Mouse (Mus musculus) Patski (cell line): Measurements from ENCODE around the gene Arhgef28. TPM values are rescaled to one million over a fixed set of nuclear protein-coding genes. Genes with fewer than 3 reads are reported as not detected.

ENCODE experiments used
- ATAC-seq: fragments of 100-300 bp; one replicate; pipeline ENCODE4 v1.8.0; 2021
- CTCF ChIA-PET: fragments of 350-600 bp; sonication (Branson Sonifier 250); formaldehyde crosslinking; loops from one replicate; lab custom pipeline; 2022; ENCODE audit warnings: inconsistent platforms; lab: Charles Lee
- POLR2A ChIA-PET: fragments of 350-600 bp; sonication (Branson Sonifier 250); formaldehyde crosslinking; loops from one replicate; lab custom pipeline; 2022; ENCODE audit warnings: antibody characterized with exemption, inconsistent platforms; lab: Charles Lee
- DNase-seq: peaks from one replicate; pipeline ENCODE4 v3.0.0-alpha.2; 2011; ENCODE audit warnings: low read depth, low spot score
- H3K27me3 ChIP-seq: fragments of 371-371 bp; one replicate; pipeline ENCODE4 v1.5.1; 2021
- CTCF ChIP-seq: fragments of 100-300 bp; IDR thresholded peaks from one replicate; pipeline ENCODE4 v1.5.1; 2021
- in situ Hi-C: fragments of 300-500 bp; cut with MboI; formaldehyde crosslinking; loops from 3 replicates; pipeline ENCODE4 v1.11.1; 2018; ENCODE audit warnings: low pct_unique_long_range_greater_than_20kb, mixed read lengths
- polyA plus RNA-seq: library from polyadenylated mRNA; unstranded; gene quantifications from one replicate; pipeline ENCODE4 v1.2.3, GENCODE M21; 2021

Gene Arhgef28
- polyA plus RNA-seq, 1 experiment from 2014 or later, result 79.0 TPM

DNA sequence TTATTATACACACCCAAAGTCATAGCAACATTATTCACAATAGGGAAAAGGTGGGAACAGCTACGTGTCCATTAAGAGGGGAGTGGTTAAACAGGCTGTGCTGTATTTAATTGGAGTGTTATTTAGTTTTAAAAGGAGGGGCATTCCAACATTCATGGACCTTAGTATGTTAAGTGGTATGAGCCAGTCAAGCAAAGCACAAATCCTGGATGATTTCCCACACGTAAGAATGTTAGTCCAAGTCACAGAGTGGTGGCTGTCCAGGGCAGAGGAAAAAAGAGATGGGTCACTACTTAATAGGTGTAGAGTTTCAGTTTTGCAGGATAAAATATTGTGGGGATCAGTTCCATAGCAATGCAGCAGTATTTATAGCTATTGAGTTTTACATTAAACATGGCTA is 20.0 kb upstream of the Arhgef28 start:
- POLR2A ChIA-PET, result no interaction called here
- CTCF ChIA-PET, result interaction anchor here (4.1 kb wide), 1 partner anchor 195 kb away, joined by 34 read pairs; no protein-coding TSS in a partner anchor
- DNase-seq, result no peak
- no peaks in the 10 kb centered on the region for H3K27me3 ChIP-seq
- TF ChIP-seq CTCF, result no peak
- ATAC-seq, result no peak
- in situ Hi-C loops, result no loop called here

DNA sequence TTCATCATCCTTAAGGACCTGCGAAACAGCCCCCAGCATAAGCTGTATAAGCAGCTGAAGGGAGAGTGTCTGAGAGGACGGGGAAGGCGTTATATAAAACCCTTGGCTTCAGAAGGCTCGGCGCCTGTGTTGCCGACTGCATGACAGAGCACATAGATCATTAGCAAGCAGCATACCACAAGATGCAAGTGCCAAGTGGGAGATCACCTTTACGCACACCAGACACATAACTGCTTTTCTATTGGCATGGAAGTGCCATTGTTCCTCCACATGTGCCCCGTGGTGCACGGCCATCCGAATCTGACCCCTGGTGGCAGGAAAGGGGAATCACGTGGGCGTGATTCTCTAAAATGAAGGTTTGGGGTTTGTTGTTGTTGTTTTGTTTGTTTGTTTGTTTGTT is 16.6 kb upstream of the Arhgef28 start:
- no peaks in the 10 kb centered on the region for H3K27me3 ChIP-seq
- ChIA-PET POLR2A (no interaction called here), CTCF (interaction anchor here (4.1 kb wide), 1 partner anchor 192 kb away, joined by 34 read pairs; no protein-coding TSS in a partner anchor)
- ATAC-seq, result no peak
- peak; percentile 78 for TF ChIP-seq CTCF
- DNase-seq, result no peak
- in situ Hi-C loops, result no loop called here

DNA sequence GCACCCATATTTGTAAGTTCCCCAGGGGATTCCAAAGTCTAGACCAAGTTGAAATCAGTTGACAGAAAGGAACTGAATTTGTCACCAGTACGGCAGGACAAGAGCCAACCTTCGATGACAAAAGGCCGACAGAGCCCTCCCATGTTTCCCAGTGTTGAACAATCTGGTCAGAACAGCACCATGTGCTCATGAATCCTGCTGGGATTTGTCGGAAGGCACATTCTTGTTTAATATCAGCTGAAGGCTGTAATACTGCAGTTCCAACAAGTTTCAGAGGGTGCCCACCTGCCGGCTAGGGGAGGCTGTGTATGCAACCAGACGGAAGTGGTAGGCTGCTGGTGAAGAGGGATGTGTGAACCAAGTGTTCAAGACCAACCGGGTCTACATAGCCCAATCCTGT is 3.9 kb upstream of the Arhgef28 start:
- ATAC-seq, result no peak
- in situ Hi-C loops, result no loop called here

DNA sequence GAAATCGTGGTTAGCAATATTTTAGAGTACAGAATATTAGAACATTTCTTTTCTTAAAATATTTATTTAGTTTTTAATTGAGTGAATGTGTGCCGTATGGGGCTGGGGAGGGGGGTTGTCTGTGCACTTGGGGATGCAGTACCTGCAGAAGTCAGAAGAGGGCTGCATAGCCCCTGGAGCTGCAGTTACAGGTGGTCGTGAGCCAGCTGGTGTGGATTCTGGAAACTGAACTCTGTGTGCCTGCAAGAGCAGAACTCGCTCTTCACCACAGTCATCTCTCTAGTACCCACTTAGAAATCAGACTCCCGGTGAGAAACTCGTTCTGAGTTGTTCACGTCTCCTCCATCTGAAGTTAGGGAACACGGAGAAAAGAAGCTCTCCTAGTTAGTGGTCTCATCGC is 2.6 kb upstream of the Arhgef28 start:
- in situ Hi-C loops, result no loop called here
- TF ChIP-seq CTCF, result peak; percentile 56
- H3K27me3 ChIP-seq, result no peaks in the 10 kb centered on the region
- ATAC-seq, result no peak
- CTCF ChIA-PET, result no interaction called here
- DNase-seq, result no peak
- POLR2A ChIA-PET, result no interaction called here

More for the DNA sequence above, 3.9 kb upstream of the Arhgef28 start:
- ChIA-PET POLR2A (no interaction called here), CTCF (no interaction called here)
- H3K27me3 ChIP-seq, result peaks cover 6% of the 10 kb centered on the region
- DNase-seq, result no peak
- TF ChIP-seq CTCF, result no peak

DNA sequence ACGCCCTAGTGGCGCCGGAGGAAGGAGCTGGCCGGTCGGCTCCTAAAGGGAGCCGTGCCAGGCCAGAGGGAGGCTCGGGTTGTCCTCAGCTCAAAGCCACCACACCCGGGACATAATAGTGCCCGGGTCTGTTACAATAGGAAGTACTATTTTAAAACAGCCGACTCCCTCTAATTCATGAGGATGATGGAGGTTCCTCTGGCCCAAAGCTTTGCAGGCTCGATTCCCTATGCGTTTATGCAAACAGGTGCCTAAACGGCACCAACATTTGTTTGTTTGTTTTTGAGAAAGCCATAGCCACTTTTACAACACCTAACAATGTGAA is 269 bp upstream of the Arhgef28 start:
- POLR2A ChIA-PET, result interaction anchor here (0.7 to 1.2 kb wide), 4 partner anchors 14 to 176 kb away, joined by 3 to 4 read pairs (median 3); no protein-coding TSS in a partner anchor
- ATAC-seq, result no peak

DNA sequence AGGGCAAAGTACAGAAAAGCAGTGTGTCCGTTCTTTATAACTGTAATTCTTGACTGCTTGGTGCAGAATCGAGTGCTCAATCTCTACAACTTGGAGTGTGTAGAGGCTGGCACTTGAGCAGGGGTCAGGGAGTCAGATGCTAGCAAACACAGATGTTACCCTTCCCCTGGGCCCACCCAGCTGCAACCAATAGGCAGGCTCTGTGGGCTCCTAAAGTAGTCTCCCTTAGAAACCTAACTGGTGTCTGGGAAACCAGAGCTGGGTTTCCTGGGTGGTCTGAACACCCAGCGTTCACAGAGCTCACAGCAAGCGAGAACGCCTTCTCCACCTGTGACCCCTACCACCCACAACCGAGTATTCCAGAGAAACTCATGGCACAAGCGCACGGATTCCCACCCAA is 1.1 kb downstream of the Arhgef28 start:
- POLR2A ChIA-PET, result no interaction called here
- ATAC-seq (no peak), DNase-seq (no peak)
- H3K27me3 ChIP-seq, result no peaks in the 10 kb centered on the region
- in situ Hi-C loops, result no loop called here
- CTCF ChIA-PET, result interaction anchor here (0.6 to 2.8 kb wide), 4 partner anchors 10 to 174 kb away, joined by 3 to 19 read pairs (median 6); no protein-coding TSS in a partner anchor
- no peak for TF ChIP-seq CTCF

More for the DNA sequence above, 269 bp upstream of the Arhgef28 start:
- no peak for TF ChIP-seq CTCF
- H3K27me3 ChIP-seq, result no peaks in the 10 kb centered on the region
- CTCF ChIA-PET, result interaction anchor here (0.9 to 2.8 kb wide), 10 partner anchors 8 to 268 kb away, joined by 3 to 19 read pairs (median 6); no protein-coding TSS in a partner anchor
- DNase-seq, result no peak
- in situ Hi-C loops, result no loop called here

DNA sequence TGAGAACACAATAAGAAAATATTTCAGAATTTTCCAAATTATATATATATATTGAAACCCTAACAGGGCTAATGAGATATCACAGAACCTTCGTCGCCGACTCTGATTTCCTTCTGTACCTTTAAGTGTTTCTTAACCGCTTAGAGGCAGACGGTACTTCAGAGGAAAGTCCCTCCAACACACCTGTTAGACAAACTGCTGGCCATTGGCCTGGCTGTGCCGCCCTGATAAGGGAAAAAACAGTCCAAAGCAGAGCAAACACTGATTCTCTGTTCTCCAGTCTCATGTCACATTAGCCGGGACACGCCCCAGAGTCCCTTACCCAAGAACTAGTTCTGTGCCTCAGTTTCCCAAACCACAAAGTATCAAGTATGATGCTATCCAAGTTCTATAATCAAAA is 1.9 kb downstream of the Arhgef28 start:
- CTCF ChIA-PET, result interaction anchor here (0.8 to 2.8 kb wide), 2 partner anchors 20 to 173 kb away, joined by 4 to 19 read pairs; no protein-coding TSS in a partner anchor
- in situ Hi-C loops, result no loop called here
- DNase-seq (no peak), ATAC-seq (no peak)
- POLR2A ChIA-PET, result no interaction called here
- H3K27me3 ChIP-seq, result no peaks in the 10 kb centered on the region
- TF ChIP-seq CTCF, result no peak

DNA sequence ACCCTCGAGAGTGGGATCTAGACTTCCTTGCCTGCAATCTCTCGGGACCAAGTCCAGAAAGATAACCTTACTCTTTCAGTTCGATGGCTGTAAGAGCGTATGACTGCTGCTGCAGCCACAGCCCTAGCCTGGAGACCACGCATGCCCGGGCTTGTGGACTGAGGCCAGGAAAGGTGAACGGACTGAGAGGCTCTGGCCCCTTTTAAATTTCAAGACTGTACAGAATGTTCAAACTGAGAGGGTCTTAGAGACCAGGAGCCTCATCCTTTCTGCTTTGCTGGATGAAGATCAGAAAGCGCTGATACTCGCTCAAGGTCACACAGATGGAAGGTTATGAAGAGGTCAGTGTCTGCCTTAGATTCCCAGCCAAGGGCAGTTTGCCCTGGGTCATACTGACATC is 4.8 kb downstream of the Arhgef28 start:
- CTCF ChIA-PET, result interaction anchor here (0.8 kb wide), 1 partner anchor 39 kb away, joined by 3 read pairs; no protein-coding TSS in a partner anchor
- ATAC-seq (no peak), DNase-seq (no peak)
- TF ChIP-seq CTCF, result no peak
- in situ Hi-C loops, result no loop called here
- POLR2A ChIA-PET, result no interaction called here
- H3K27me3 ChIP-seq, result no peaks in the 10 kb centered on the region

DNA sequence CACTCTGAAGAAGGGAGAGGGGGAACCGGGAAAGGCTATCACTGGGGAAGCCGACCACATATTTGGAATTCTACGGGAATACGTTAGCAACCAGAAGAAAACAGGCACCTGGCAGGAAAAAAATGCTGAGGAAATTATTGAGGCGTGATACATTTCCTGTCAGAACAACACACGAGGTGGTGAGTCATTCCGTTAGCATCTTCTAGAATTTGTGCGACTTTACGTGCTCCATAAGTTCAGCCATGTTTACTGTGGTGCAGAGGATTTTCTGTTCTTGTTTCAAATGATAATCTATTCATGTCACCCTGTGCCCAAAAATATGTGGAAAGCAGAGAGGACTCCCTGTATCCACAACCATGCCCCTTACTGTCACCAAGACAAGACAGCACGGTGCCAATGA is 13.6 kb downstream of the Arhgef28 start:
- no peaks in the 10 kb centered on the region for H3K27me3 ChIP-seq
- ChIA-PET POLR2A (interaction anchor here (1.1 kb wide), 1 partner anchor 14 kb away, joined by 4 read pairs; the partner anchor contains the start of gene Arhgef28), CTCF (no interaction called here)
- in situ Hi-C loops, result no loop called here
- TF ChIP-seq CTCF, result no peak
- ATAC-seq, result peak; percentile 74
- peak; percentile 56 for DNase-seq

DNA sequence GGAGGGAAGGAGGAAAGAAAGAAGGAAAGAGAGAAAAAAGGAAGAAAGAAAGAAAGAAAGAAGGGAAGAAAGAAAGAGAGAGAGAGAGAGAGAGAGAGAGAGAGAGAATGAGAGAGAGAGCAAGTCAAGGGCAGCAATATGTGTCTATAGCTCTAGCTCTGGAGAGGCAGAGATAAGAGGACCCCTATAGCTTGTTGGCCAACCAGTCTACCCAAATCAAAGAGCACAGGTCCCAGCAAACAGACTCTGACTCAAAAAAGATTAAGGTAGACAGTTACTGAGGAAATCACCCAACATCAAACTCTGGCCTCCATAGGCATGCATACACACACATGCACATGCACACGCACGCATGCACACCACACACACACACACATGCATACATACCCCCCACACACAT is 17.7 kb downstream of the Arhgef28 start:
- POLR2A ChIA-PET, result no interaction called here
- H3K27me3 ChIP-seq, result no peaks in the 10 kb centered on the region
- in situ Hi-C loops, result no loop called here
- TF ChIP-seq CTCF, result no peak
- ATAC-seq (no peak), DNase-seq (no peak)
- CTCF ChIA-PET, result interaction anchor here (0.6 kb wide), 1 partner anchor 157 kb away, joined by 3 read pairs; no protein-coding TSS in a partner anchor

DNA sequence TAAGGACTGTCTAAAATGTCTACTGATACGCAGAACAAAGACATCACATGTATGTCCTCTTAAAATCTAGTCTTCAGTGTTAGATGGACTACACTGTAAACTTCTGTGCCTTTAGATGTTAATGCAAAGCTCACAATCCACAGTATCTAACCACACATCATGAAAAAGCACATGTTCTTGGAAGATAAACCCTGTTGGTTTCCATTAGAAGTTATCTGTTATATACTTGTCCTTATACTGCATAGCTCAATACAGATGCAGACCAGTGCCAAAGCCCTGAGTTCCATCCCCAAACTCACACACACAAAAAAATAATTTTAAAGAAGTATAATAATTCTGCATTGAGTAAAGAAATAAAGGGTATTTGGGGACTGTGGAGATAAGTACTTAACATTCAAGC is 18.3 kb downstream of the Arhgef28 start:
- CTCF ChIA-PET, result interaction anchor here (0.6 to 1.5 kb wide), 2 partner anchors 18 to 157 kb away, joined by 3 to 5 read pairs; partner anchors contain the start of gene Arhgef28
- TF ChIP-seq CTCF, result no peak
- POLR2A ChIA-PET, result no interaction called here
- no peak for DNase-seq
- ATAC-seq, result no peak
- no peaks in the 10 kb centered on the region for H3K27me3 ChIP-seq
- in situ Hi-C loops, result no loop called here
